Mouse (Mus musculus) kidney, postnatal 0 days (tissue): ENCODE data around the gene Gm5089. TPM values are rescaled to one million over a fixed set of nuclear protein-coding genes. Genes with fewer than 3 reads are reported as not detected.

Experiments used
- ATAC-seq: fragments of 200-750 bp; cut with Nextera tagmentation; replicated peaks from 2 replicates; pipeline ENCODE4 v1.8.0; 2017; ENCODE audit warnings: low read depth, moderate number of reproducible peaks, moderate TSS enrichment, moderate library complexity; ENCODE audit not compliant: low FRiP score
- DNase-seq: peaks from one replicate; pipeline ENCODE4 v3.0.0-alpha.2; 2016; ENCODE audit warnings: low spot score
- H3K27ac ChIP-seq: fragments of 300-500 bp; sonication (generic); 2 replicates; pipeline ENCODE4 v1.5.1; 2014; ENCODE audit warnings: mild to moderate bottlenecking
- H3K27me3 ChIP-seq: fragments of 300-500 bp; sonication (generic); 2 replicates; pipeline ENCODE4 v1.6.1; 2014; ENCODE audit warnings: low read length, mixed read lengths; ENCODE audit not compliant: insufficient read depth
- H3K36me3 ChIP-seq: fragments of 300-500 bp; sonication (generic); 2 replicates; pipeline ENCODE4 v1.6.1; 2014; ENCODE audit warnings: low read length, mixed read lengths; ENCODE audit not compliant: insufficient read depth
- H3K4me1 ChIP-seq: fragments of 300-500 bp; sonication (generic); replicated peaks from 2 replicates; pipeline ENCODE4 v1.6.1; 2014; ENCODE audit warnings: antibody characterized with exemption, low read length, mixed read lengths; ENCODE audit not compliant: insufficient read depth
- H3K4me2 ChIP-seq: fragments of 300-500 bp; sonication (generic); 2 replicates; pipeline ENCODE4 v1.6.1; 2014; ENCODE audit warnings: mild to moderate bottlenecking, low read length, moderate library complexity, mixed read lengths
- H3K4me3 ChIP-seq: fragments of 300-500 bp; sonication (generic); replicated peaks from 2 replicates; pipeline ENCODE4 v1.5.1; 2014; ENCODE audit warnings: low read depth, low read length
- H3K9ac ChIP-seq: fragments of 300-500 bp; sonication (generic); 2 replicates; pipeline ENCODE4 v1.6.1; 2014; ENCODE audit warnings: low read depth, low read length
- H3K9me3 ChIP-seq: fragments of 300-500 bp; sonication (generic); replicated peaks from 2 replicates; pipeline ENCODE4 v1.6.1; 2016; ENCODE audit warnings: low read length, inconsistent platforms, mixed read lengths
- CTCF ChIP-seq: IDR thresholded peaks from 2 replicates; pipeline ENCODE4 v1.5.1; 2016; ENCODE audit warnings: antibody characterized with exemption, low read depth, mild to moderate bottlenecking, moderate library complexity
- whole genome bisulfite sequencing: fragments of 180-500 bp; shearing (Covaris S2); extraction: QIAGEN DNeasy Blood & Tissue Kit; methylation state at CpG from one replicate; pipeline ENCODE4 v1.1.7; 2014; 5-methylcytosine and 5-hydroxymethylcytosine counted together
- polyA plus RNA-seq: library from polyadenylated mRNA; unstranded; fragments of >200 nt; fragmentation: Nextera tagmentation; extraction: Ambion mirVana; gene quantifications from 2 replicates; pipeline ENCODE4 v1.2.1, GENCODE M21; 2015

The Gm5089 gene
- polyA plus RNA-seq, 1 experiment from 2014 or later = not detected

DNA sequence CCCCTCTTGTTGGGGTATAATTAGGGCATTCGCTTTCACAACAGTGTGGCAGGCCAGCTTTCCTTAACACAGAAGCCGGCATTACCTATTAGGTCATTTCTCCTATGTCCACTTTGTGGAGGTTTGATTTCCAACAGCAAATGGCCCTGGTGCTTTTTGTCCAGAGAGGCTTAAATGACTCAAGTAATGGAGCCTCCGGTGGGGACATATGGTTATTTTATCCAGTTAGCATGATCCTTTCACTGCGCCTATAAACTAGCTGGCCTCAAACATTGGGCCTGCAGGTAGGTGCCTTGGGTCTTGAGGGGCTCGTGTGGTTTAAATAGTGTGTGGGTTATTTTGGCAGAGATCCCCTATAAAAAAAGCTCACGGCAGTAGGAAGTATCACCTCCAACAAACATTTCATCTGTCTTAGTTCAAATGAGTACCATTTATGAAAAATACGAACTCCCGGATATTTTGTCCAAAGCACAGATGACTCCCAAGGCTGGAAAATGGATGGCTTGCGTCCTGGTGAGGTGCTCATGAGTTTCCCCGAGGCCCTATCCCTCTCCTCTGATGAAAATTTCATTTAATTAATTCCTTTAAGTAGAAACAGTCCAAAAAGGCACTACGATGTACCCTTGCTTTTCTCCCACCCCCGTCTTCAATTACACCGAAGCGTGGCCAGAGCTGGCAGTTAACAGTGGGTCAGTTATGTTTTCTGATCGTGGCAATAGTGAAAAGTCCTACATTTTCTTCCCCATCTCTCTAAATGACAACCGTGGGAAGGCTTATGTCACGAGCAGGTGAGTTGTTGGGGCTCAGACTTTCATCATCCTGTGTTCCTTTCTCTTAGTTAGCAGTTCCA lies 64.4 kb downstream of the Gm5089 start:
- Histone ChIP-seq H3K27me3 (0 out of 2 replicates have a peak, but pooled peaks cover 10% of the 10 kb centered on the region), H3K9me3 (no peaks in the 10 kb centered on the region), H3K4me2 (no peak overlapping the region), H3K9ac (no peak overlapping the region), H3K36me3 (no peaks in the 10 kb centered on the region), H3K4me3 (no peak overlapping the region), H3K27ac (no peak overlapping the region), H3K4me1 (no peaks in the 10 kb centered on the region)
- DNase-seq = no peak
- no peak for TF ChIP-seq CTCF
- no peak for ATAC-seq
- 90% methylated on average over 17 of the region's 17 CpGs for WGBS

DNA sequence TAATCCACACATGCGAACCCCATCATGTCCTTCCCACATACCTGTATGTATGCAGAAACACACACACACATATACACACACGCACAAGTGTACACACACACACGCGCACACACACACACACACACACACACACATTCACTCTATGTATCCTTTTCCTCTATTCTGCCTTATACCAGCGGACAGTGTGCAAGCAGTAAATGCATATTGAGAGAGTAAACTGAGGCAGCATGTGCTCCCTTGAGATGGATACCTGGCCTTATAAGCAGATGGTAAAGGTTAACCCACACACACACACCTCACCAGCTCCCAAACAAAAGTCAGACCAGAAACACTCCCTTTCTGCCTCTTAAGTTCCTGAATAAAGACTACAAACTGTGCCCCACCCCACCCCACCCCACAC lies 65.2 kb downstream of the Gm5089 start:
- no peak for TF ChIP-seq CTCF
- no peak overlapping the region for H3K27ac ChIP-seq
- H3K4me1 ChIP-seq = no peaks in the 10 kb centered on the region
- no peak for DNase-seq
- no peak overlapping the region for H3K4me3 ChIP-seq
- no peak for ATAC-seq
- H3K4me2 ChIP-seq = no peak overlapping the region
- 94% methylated on average over 5 of the region's 5 CpGs for WGBS
- no peak overlapping the region for H3K9ac ChIP-seq
- no peaks in the 10 kb centered on the region for H3K36me3 ChIP-seq
- H3K27me3 ChIP-seq = 0 out of 2 replicates have a peak, but pooled peaks cover 10% of the 10 kb centered on the region
- no peaks in the 10 kb centered on the region for H3K9me3 ChIP-seq

DNA sequence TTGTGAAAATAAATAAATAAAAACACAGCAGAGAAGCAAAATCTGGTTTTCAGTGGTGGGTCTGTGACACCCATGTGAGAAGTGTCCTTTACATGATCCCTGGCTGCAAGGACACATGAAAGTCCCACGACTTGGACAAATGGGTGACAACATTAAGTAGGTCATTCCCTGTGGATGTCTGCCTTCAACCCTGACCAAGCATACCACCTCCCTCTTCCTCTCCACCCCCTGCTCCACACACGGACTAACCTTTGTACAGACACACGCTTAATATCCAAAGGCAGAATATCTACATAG lies 65.7 kb downstream of the Gm5089 start:
- Histone ChIP-seq H3K27ac (no peak overlapping the region), H3K9me3 (no peaks in the 10 kb centered on the region), H3K27me3 (0 out of 2 replicates have a peak, but pooled peaks cover 10% of the 10 kb centered on the region), H3K4me1 (no peaks in the 10 kb centered on the region), H3K9ac (no peak overlapping the region), H3K4me3 (no peak overlapping the region), H3K36me3 (no peaks in the 10 kb centered on the region), H3K4me2 (no peak overlapping the region)
- 49% methylated on average over 3 of the region's 3 CpGs for WGBS
- ATAC-seq (no peak), DNase-seq (no peak)
- TF ChIP-seq CTCF = no peak

Other genes with a start within 250 kb of the Gm5089 start
- 0.06 and 0.11 TPM in 2 replicates for gene Zic5, start 14.6 kb upstream of the Gm5089 start, polyA plus RNA-seq
- not detected in 2 replicates for gene Zic2, start 24.3 kb upstream of the Gm5089 start, polyA plus RNA-seq
- gene Gm10837, start 39.5 kb upstream of the Gm5089 start, polyA plus RNA-seq = not detected in 2 replicates
- 36.0 and 42.1 TPM in 2 replicates for gene Pcca, start 83.2 kb upstream of the Gm5089 start, polyA plus RNA-seq